Mouse (Mus musculus) liver, postnatal 0 days (tissue): ENCODE data around the gene Ptpn5.

Experiments
- CTCF ChIP-seq: sonication (generic); IDR thresholded peaks from 2 replicates; pipeline ENCODE4 v1.5.1; 2016; ENCODE audit warnings: antibody characterized with exemption, low read depth
- EP300 ChIP-seq: IDR thresholded peaks from 2 replicates; pipeline ENCODE4 v1.6.1; 2016; ENCODE audit warnings: antibody characterized with exemption, low read depth, mild to moderate bottlenecking

DNA sequence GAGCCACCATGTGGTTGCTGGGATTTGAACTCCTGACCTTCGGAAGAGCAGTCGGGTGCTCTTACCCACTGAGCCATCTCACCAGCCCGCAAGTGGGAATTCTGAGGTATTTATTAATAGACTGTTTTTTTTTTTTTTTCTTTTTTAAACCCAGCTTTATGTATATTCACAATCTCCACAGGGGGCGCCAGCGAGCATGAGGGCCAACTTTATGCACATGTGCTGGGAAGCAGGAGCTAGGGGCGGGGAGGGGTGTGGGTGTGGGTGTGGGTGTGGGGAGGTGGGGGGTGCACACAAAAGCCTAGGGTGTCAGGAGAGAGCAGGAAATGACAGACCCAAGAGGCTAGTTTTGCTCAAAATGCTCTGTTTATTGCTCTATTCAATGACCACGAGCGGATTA lies 56.0 kb downstream of the Ptpn5 start:
- peak; percentile 58 for TF ChIP-seq CTCF
- TF ChIP-seq EP300, result no peak
